Mouse (Mus musculus): ENCODE results near the gene Zbtb44. TPM values are rescaled to one million over a fixed set of nuclear protein-coding genes. Genes with fewer than 3 reads are reported as not detected.

Zbtb44 gene
- polyA plus RNA-seq, 1 experiment from 2014 or later: 4.1 TPM

Other genes with a start within 250 kb of the Zbtb44 start
- 7.4 and 9.0 TPM in 2 replicates for gene Adamts15, start 108.2 kb upstream of the Zbtb44 start, polyA plus RNA-seq (2015; fragmentation: Nextera tagmentation; extraction: Ambion mirVana)
- 1.1 and 2.2 TPM in 2 replicates for gene Adamts8, start 88.1 kb upstream of the Zbtb44 start, polyA plus RNA-seq (2015; fragmentation: Nextera tagmentation; extraction: Ambion mirVana)
- gene St14, start 101.2 kb downstream of the Zbtb44 start, polyA plus RNA-seq (2015; fragmentation: Nextera tagmentation; extraction: Ambion mirVana): 0.96 and 1.3 TPM in 2 replicates
- gene Aplp2, start 181.2 kb downstream of the Zbtb44 start, polyA plus RNA-seq (2015; fragmentation: Nextera tagmentation; extraction: Ambion mirVana): 361 and 403 TPM in 2 replicates
- 9.4 and 9.6 TPM in 2 replicates for gene Prdm10, start 249.9 kb downstream of the Zbtb44 start, polyA plus RNA-seq (2015; fragmentation: Nextera tagmentation; extraction: Ambion mirVana)

All from midbrain, embryonic 16.5 days (tissue).